Mouse (Mus musculus): ENCODE results near the gene Slc17a2. TPM values are rescaled to one million over a fixed set of nuclear protein-coding genes. Genes with fewer than 3 reads are reported as not detected.

Gene Slc17a2
- polyA plus RNA-seq, 1 experiment from 2014 or later = not detected

DNA sequence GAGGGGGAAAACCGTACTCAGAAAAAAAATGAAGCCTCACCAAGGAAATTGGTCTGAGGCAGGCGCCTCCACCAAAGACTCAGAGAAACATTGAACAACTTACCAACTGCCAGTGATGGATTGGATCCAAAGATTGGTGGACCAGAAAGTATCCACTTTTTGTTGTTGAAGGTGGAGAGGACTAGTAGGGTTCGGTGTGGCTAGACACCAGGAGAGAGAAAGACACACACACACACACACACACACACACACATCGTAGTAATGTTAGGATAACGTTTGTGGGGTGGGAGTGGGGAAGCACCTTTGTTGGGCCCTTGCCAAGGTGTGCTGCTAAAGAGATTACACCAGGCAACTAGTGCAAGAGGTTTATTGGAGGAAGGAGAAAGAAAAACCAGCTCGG lies 60.2 kb downstream of the Slc17a2 start:
- no peak overlapping the region for H3K4me2 ChIP-seq
- no peak overlapping the region for H3K4me3 ChIP-seq
- no peak for ATAC-seq (replicated peaks)
- H3K9ac ChIP-seq = no peak overlapping the region
- H3K4me1 ChIP-seq = no peaks in the 10 kb centered on the region
- no peaks in the 10 kb centered on the region for H3K9me3 ChIP-seq
- H3K27me3 ChIP-seq (replicated peaks) = no peaks in the 10 kb centered on the region
- H3K27ac ChIP-seq = no peak overlapping the region
- H3K36me3 ChIP-seq (replicated peaks) = no peaks in the 10 kb centered on the region
- 92% methylated on average over 6 of the region's 6 CpGs for WGBS

DNA sequence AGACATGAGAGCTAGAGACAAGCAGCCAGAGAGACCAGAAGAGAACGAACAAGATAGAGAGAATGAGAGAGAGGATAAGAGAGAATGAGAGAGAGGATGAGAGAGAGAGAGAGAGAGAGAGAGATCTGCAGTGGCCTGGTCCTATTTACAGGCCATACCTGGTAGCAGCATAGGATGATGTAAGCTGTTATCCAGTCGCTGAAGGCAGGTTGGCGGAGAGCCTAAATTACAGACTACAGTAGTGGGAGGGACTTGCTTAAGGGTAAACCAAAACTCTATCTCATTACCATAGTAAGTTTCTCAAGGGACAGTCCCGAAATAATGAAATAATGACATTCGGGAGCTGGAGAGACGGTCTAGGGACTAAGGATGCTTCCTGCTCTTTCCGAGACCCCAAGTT lies 60.6 kb downstream of the Slc17a2 start, which contains the start of gene Slc17a1:
TSS of gene Slc17a1 (plus strand) at position 346 of the 400 bp plus-strand sequence.
- H3K4me2 ChIP-seq = no peak within 1 kb of the TSS
- no peaks in the 10 kb centered on the region for H3K27me3 ChIP-seq (replicated peaks)
- H3K9me3 ChIP-seq = no peaks in the 10 kb centered on the region
- H3K4me1 ChIP-seq = no peaks in the 10 kb centered on the region
- 86% methylated on average over 7 of the region's 7 CpGs for WGBS
- no peak within 1 kb of the TSS for H3K27ac ChIP-seq
- ATAC-seq (replicated peaks) = no peak
- H3K36me3 ChIP-seq (replicated peaks) = no peaks in the 10 kb centered on the region
- no peak within 1 kb of the TSS for H3K4me3 ChIP-seq
- H3K9ac ChIP-seq = no peak within 1 kb of the TSS

DNA sequence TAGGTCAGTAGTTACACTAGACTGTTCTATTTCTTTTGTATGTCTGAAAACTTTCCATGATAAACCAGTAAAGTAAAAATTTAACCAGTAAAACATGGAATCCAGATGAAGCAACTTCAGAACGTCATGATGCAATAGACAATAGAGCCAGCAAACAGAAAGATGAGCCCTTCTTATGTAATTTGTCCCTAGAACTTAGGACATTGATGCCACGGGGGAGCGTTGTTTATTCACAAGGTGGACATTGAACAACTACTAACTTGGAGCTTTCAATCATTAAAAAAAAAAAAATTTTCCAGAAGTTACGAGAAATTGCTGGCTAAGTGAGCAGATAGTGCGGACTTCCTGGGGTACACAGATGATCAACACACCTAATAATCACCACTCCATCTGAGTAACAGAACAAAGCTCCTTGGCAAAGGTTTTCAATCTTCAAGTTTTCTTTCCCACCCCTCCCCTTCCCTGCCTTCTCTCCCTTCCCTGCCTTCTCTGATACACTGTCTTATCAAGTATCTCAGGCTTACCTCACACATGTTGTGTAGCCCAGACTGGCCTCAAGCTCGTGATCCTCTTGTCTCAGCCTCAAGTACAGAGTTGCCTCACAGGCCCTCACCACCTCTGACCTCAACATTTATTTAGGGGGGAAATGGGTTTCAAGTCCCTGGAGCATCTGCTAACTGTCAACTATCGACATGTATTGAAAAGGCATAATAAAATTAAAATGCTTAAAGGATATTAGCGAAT lies 62.2 kb downstream of the Slc17a2 start:
- Histone ChIP-seq H3K9me3 (no peaks in the 10 kb centered on the region), H3K27ac (no peak overlapping the region), H3K4me1 (no peaks in the 10 kb centered on the region), H3K27me3 (replicated peaks) (no peaks in the 10 kb centered on the region), H3K4me2 (no peak overlapping the region), H3K9ac (no peak overlapping the region), H3K4me3 (no peak overlapping the region), H3K36me3 (replicated peaks) (no peaks in the 10 kb centered on the region)
- 94% methylated on average over 8 of the region's 8 CpGs for WGBS
- no peak for ATAC-seq (replicated peaks)

DNA sequence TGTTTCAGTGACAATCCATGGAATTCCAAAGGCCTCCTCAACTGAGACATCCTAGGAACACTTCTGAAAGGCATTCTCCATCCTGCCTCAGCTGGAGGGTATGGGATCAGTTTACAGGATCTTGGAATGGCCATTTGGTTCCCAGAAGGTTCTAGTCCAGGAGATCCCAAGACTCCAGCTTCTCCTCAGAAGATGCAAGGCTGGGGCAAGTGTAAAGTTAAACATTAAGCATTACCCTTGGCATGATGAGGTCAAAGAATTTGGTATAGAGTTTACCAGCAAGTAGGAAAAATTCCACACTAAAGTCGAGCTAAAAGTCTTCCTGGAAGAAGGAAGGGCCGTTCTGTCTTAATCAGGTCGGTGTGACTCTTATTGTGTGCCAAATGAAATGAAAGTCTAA lies 63.2 kb downstream of the Slc17a2 start:
- ATAC-seq (replicated peaks) = no peak
- no peaks in the 10 kb centered on the region for H3K9me3 ChIP-seq
- H3K4me1 ChIP-seq = no peaks in the 10 kb centered on the region
- H3K27ac ChIP-seq = no peak overlapping the region
- H3K4me3 ChIP-seq = no peak overlapping the region
- H3K9ac ChIP-seq = no peak overlapping the region
- no peak overlapping the region for H3K4me2 ChIP-seq
- 77% methylated on average over 3 of the region's 3 CpGs for WGBS
- no peaks in the 10 kb centered on the region for H3K27me3 ChIP-seq (replicated peaks)
- no peaks in the 10 kb centered on the region for H3K36me3 ChIP-seq (replicated peaks)

DNA sequence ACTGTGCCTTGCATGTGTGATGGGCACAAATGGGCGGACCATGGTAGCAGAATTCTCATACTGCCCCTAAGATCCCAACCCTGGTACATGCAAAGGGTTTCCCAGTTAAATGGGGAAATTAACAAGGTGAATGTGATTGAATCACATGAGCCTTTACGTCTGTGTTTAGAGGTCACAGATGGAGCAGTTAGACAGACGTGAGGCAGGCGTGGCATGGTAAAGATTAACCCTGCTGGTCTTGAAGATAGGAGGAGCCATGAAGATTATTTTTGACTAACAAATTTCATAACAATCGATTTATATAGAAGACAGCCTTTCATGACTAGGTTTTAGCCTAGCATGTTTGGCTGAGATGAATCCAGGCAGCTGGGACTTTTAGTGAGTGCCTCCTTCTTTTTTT lies 66.3 kb downstream of the Slc17a2 start:
- H3K36me3 ChIP-seq (replicated peaks) = no peaks in the 10 kb centered on the region
- H3K4me1 ChIP-seq = no peaks in the 10 kb centered on the region
- 88% methylated on average over 5 of the region's 5 CpGs for WGBS
- H3K9ac ChIP-seq = no peak overlapping the region
- no peak overlapping the region for H3K4me2 ChIP-seq
- no peak overlapping the region for H3K4me3 ChIP-seq
- no peak overlapping the region for H3K27ac ChIP-seq
- H3K27me3 ChIP-seq (replicated peaks) = no peaks in the 10 kb centered on the region
- no peak for ATAC-seq (replicated peaks)
- no peaks in the 10 kb centered on the region for H3K9me3 ChIP-seq

Other genes starting within 250 kb of the Slc17a2 start
- gene Hist1h3e, start 244.6 kb upstream of the Slc17a2 start, polyA plus RNA-seq (2015; fragmentation: Nextera tagmentation; extraction: Ambion mirVana) = 1.0 and 1.4 TPM in 2 replicates
- 14.8 and 15.4 TPM in 2 replicates for gene Hist1h2ae, start 235.8 kb upstream of the Slc17a2 start, polyA plus RNA-seq (2015; fragmentation: Nextera tagmentation; extraction: Ambion mirVana)
- gene Hist1h2bg, start 235.6 kb upstream of the Slc17a2 start, polyA plus RNA-seq (2015; fragmentation: Nextera tagmentation; extraction: Ambion mirVana) = 2.6 and 4.0 TPM in 2 replicates
- 1.3 and 1.5 TPM in 2 replicates for gene Hist1h2bf, start 232.8 kb upstream of the Slc17a2 start, polyA plus RNA-seq (2015; fragmentation: Nextera tagmentation; extraction: Ambion mirVana)
- 1.6 TPM in 1 of 2 replicates, not detected in the other for gene Hist1h2ad, start 232.6 kb upstream of the Slc17a2 start, polyA plus RNA-seq (2015; fragmentation: Nextera tagmentation; extraction: Ambion mirVana)
- gene Hist1h3d, start 231.2 kb upstream of the Slc17a2 start, polyA plus RNA-seq (2015; fragmentation: Nextera tagmentation; extraction: Ambion mirVana) = 0.82 and 1.2 TPM in 2 replicates
- 34.2 and 34.9 TPM in 2 replicates for gene Hist1h4d, start 225.4 kb upstream of the Slc17a2 start, polyA plus RNA-seq (2015; fragmentation: Nextera tagmentation; extraction: Ambion mirVana)
- gene Hist1h2be, start 185.9 kb upstream of the Slc17a2 start, polyA plus RNA-seq (2015; fragmentation: Nextera tagmentation; extraction: Ambion mirVana) = 1.7 and 1.8 TPM in 2 replicates
- gene Hist1h1e, start 184.4 kb upstream of the Slc17a2 start, polyA plus RNA-seq (2015; fragmentation: Nextera tagmentation; extraction: Ambion mirVana) = 5.4 and 5.5 TPM in 2 replicates
- 0.32 and 0.37 TPM in 2 replicates for gene Hist1h2ac, start 123.0 kb upstream of the Slc17a2 start, polyA plus RNA-seq (2015; fragmentation: Nextera tagmentation; extraction: Ambion mirVana)
- 17.3 and 17.7 TPM in 2 replicates for gene Hist1h2bc, start 122.8 kb upstream of the Slc17a2 start, polyA plus RNA-seq (2015; fragmentation: Nextera tagmentation; extraction: Ambion mirVana)
- not detected in 2 replicates for gene Hist1h1t, start 111.2 kb upstream of the Slc17a2 start, polyA plus RNA-seq (2015; fragmentation: Nextera tagmentation; extraction: Ambion mirVana)
- 1.8 and 3.0 TPM in 2 replicates for gene Hist1h4c, start 108.5 kb upstream of the Slc17a2 start, polyA plus RNA-seq (2015; fragmentation: Nextera tagmentation; extraction: Ambion mirVana)
- 3.0 and 3.8 TPM in 2 replicates for gene Hfe, start 96.1 kb upstream of the Slc17a2 start, polyA plus RNA-seq (2015; fragmentation: Nextera tagmentation; extraction: Ambion mirVana)
- 6.9 and 8.3 TPM in 2 replicates for gene Hist1h1c, start 68.2 kb upstream of the Slc17a2 start, polyA plus RNA-seq (2015; fragmentation: Nextera tagmentation; extraction: Ambion mirVana)
- 0.41 and 1.4 TPM in 2 replicates for gene Hist1h3c, start 61.4 kb upstream of the Slc17a2 start, polyA plus RNA-seq (2015; fragmentation: Nextera tagmentation; extraction: Ambion mirVana)
- 0.37 and 0.83 TPM in 2 replicates for gene Hist1h2bb, start 60.3 kb upstream of the Slc17a2 start, polyA plus RNA-seq (2015; fragmentation: Nextera tagmentation; extraction: Ambion mirVana)
- gene Hist1h2ab, start 55.9 kb upstream of the Slc17a2 start, polyA plus RNA-seq (2015; fragmentation: Nextera tagmentation; extraction: Ambion mirVana) = 4.6 and 7.2 TPM in 2 replicates
- 0.67 and 1.2 TPM in 2 replicates for gene Hist1h3b, start 54.7 kb upstream of the Slc17a2 start, polyA plus RNA-seq (2015; fragmentation: Nextera tagmentation; extraction: Ambion mirVana)
- 2.0 TPM in 1 of 2 replicates, not detected in the other for gene Hist1h4b, start 50.0 kb upstream of the Slc17a2 start, polyA plus RNA-seq (2015; fragmentation: Nextera tagmentation; extraction: Ambion mirVana)
- not detected in 2 replicates for gene Hist1h4a, start 45.8 kb upstream of the Slc17a2 start, polyA plus RNA-seq (2015; fragmentation: Nextera tagmentation; extraction: Ambion mirVana)
- 0.77 and 0.98 TPM in 2 replicates for gene Hist1h3a, start 44.6 kb upstream of the Slc17a2 start, polyA plus RNA-seq (2015; fragmentation: Nextera tagmentation; extraction: Ambion mirVana)
- 0.41 and 0.48 TPM in 2 replicates for gene Hist1h1a, start 43.3 kb upstream of the Slc17a2 start, polyA plus RNA-seq (2015; fragmentation: Nextera tagmentation; extraction: Ambion mirVana)
- gene Trim38, start 37.1 kb upstream of the Slc17a2 start, polyA plus RNA-seq (2015; fragmentation: Nextera tagmentation; extraction: Ambion mirVana) = not detected in 2 replicates
- not detected in 2 replicates for gene Slc17a3, start 32.4 kb downstream of the Slc17a2 start, polyA plus RNA-seq (2015; fragmentation: Nextera tagmentation; extraction: Ambion mirVana)
- not detected in 2 replicates for gene Slc17a1, start 60.8 kb downstream of the Slc17a2 start, polyA plus RNA-seq (2015; fragmentation: Nextera tagmentation; extraction: Ambion mirVana)
- gene Slc17a4, start 108.0 kb downstream of the Slc17a2 start, polyA plus RNA-seq (2015; fragmentation: Nextera tagmentation; extraction: Ambion mirVana) = not detected in 2 replicates
- not detected in 2 replicates for gene Hist1h2ba, start 127.2 kb downstream of the Slc17a2 start, polyA plus RNA-seq (2015; fragmentation: Nextera tagmentation; extraction: Ambion mirVana)
- gene Hist1h2aa, start 127.5 kb downstream of the Slc17a2 start, polyA plus RNA-seq (2015; fragmentation: Nextera tagmentation; extraction: Ambion mirVana) = not detected in 2 replicates
- gene Scgn, start 184.2 kb downstream of the Slc17a2 start, polyA plus RNA-seq (2015; fragmentation: Nextera tagmentation; extraction: Ambion mirVana) = 1.1 and 1.5 TPM in 2 replicates